Mouse (Mus musculus) ES-CJ7 (cell line): ENCODE measurements at regions not wholly inside any gene's neighbourhood (a gene's known extent, or its start where the extent isn't known, plus 50 kb on each side); places are given as distances from the start of the nearest gene placed in this dataset.
"Not testable (repeated sequence)": the region's sequence is repeated elsewhere in the genome, so short reads cannot be mapped to it uniquely, and the experiment has no call there.

ENCODE experiments used
- DNase-seq: peaks from one replicate; pipeline ENCODE4 v3.0.0; 2011; ENCODE audit warnings: low read depth, low spot score

DNA sequence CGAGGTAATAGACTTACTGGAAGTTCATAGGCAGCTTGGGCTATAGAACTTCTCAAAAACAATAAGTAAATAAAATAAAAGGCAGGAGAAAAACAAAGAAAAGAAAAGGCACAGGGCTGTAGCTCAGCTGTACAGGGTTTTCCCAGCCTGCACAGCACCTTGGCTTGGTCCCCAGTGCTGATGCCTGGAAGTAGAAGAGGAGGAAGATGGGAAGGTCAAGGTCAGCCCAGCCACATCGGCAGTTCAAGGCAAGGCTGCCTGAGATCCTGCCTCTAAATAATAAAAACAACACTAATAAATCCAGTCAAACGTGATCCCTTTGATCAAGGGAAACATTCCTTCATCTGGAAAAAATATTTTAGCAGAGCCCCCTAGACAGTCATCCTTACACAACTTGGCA lies 103.1 kb downstream of the Cenpf start:
- no peak for DNase-seq

DNA sequence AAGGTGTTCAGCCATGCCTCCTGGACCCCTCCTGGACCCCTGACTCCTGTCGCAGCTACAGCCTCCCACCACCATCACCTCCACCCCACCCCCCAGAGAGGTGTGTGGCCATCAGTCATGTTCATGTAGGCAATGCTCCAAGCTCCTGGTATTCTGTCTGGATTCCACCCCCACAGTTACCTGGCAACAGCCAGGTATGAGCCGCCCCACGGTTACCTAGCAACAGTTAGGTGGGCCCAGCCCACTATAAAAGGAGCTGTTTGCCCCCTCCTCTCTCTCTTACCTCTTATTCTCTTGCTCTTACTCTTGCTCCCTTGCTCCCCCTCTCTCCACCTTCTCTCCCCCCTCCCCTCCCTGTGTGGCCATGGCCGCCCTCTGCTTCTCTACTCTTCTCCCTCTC lies 106.5 kb downstream of the Cenpf start:
- peak; percentile 33 for DNase-seq

DNA sequence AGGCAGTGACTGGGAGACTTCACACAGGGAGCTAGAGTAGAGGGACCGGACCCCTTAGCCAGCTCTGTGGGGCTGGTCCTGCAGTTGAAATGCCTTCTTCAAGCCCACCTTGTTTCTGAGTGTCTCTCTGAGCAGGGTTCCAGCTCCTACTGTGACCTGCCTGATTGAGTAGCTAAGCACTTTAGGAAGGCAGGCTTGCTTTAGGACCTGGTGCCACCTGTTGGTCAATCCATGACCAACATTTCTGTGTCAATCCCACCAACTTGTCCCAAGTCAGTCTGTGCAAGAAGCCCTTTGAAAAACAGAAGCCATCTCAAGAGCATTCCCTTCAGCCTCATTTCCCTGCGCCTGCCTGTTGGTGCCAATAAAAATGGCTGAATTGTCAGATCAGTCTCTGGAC lies 108.5 kb downstream of the Cenpf start:
- peak; percentile 77 for DNase-seq

DNA sequence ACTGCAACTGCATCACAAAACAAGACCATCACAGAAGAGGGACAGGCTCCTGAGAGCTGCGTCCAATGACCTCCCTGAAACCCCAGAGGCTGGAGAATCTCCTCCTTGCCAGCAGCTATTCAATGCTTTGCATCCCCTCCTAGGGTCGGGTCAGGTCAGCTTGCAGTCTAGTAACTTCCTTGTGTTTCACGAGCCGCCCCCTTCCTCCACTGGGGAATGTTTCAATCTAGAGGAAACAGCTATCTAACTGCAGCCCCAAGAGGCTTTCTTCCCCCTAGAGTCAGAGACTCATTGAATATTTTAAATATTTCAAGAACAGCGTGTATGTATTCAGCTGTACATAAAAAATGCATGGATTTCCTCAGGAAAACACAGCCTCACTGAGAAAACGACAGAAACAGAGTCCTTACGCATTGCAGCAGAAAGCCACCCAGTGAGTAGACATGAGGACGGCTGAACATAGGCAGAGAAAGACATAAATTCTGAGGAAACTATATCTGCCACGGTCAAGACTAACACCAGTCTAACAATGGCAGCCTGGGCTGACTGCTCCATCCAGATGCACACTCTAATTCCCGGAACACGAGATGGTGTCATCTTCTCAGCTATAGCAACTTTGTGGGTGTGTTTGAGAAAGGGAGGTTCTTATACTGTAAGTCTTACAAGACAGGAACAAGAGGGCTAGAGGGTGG lies 111.4 kb downstream of the Cenpf start:
- no peak for DNase-seq

DNA sequence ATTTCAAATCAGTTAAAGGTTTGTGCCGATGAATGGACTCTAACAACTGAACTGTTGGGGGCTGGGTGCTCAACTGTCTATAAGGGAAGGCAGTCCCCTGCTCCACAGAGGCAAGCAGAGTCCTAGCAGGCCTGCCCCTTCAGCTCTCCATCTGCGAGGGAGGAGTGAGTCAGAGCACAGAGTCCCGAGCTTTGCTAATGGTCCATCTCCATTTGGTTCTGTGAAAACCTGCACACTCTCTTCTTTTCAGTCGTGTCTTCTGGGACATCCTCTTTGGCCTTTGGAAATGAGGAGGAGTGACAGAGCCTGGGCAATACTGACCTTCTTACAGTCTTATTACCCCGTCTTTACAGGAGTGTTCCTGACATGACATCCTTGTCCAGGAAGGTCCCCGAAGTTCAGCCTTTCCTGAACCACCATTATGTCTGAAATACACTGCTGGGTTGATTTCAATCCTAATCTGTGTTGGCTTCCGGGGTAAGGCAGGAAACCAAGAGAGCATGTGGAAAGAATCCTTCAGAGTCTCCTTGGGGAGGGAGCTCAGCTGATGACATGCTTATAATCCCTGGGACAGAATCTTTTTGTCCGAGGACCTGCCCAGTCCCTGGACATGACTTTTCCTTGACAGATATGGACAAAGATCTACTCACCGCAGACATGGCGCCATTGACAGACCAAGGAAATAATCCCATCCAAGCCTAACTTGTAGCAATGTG lies 112.2 kb downstream of the Cenpf start:
- DNase-seq = no peak

DNA sequence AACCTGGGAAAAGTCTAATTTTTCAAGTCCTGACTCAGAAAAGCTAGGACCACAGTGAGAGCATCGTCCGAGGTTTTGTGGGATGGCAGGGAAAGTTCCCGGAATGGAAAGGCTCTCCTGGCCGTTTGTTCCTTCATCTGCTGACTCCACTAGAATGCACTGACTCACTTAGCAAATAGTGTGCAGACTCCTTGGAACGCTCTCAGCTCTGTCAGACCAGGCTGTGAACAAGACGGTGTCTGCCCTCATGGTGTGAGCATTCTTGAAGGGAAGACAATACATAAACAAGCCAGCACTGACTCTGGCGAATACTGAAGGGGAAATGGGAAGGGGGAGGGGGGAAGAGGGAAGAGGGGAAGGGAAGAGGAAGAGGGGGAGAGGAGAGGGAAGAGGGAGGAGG lies 121.4 kb downstream of the Cenpf start:
- no peak for DNase-seq

DNA sequence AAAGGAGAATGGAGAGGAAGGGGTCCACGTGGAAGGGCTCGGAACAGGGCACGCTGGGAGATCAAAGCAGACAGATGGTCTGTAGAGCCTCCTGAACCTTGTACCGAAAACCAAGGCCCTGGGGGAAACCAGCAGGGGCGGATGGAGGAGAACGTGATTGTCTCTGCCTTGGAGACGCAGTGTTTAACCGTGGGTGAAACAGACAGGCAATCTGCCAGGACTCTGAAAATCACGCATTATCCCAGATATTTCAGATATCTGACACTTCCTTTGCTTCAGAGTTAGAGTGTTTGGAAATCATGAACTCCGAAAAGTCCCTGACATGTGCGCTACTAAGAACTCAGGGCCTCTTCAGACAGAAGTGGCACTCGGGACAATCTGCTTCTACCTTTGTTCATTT lies 126.1 kb downstream of the Cenpf start:
- DNase-seq = no peak

DNA sequence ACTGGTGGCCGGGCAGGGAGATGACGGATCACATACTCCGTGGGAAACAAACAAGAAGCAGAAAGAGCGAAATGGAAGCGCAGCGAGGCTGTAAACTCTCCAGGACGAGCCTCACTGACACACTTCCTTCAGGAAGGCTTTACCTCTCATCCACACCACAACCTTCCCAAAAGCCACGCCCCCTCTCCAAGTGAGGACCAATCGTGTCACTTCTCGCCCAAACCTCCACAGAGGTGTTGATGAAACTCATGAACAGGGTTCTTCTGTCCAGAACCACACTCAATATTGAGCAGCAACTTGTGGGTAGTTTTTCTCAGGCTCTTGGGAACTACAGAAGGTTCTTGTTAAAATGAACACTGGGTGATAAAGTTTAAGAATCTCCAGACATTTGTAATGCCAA lies 127.3 kb downstream of the Cenpf start:
- DNase-seq = no peak

DNA sequence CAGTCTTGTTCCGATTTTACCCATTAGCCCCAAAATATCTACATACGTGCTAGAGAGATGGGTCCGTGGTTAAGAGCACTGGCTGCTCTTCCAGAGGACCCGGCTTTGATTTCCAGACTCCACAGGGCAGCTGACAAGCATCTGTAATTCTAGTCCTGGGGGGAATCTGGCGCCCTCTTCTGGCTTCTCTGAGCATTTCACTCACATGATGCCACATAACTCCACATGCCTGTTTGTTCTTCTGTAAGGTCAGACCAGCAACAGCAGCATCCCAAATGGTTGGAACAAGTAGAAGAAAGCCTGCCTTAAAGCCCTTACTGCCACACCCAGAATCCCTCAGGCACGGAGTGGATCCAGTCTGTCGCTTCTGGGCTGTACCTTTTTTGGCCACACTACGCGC lies 137.0 kb downstream of the Cenpf start:
- peak; percentile 83 for DNase-seq

DNA sequence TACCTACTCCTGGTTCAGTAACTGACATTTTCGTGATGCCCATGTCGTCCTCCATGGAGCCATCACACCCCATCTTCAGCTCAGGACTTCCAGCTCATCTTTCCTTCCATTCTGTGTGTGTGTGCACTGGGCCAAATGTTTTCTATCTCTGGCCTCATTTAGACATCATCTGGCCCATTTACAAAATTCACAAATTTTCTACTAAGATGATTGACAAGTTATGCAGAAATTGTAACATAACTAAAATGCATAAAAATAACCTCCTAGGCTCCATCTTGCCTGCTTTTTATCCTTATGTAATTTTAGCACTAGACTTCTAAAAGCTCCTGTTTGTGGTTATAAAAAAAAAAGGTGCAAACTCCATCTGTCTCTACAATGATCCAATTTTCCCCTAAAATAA lies 130.8 kb upstream of the Kcnk2 start:
- DNase-seq = no peak

DNA sequence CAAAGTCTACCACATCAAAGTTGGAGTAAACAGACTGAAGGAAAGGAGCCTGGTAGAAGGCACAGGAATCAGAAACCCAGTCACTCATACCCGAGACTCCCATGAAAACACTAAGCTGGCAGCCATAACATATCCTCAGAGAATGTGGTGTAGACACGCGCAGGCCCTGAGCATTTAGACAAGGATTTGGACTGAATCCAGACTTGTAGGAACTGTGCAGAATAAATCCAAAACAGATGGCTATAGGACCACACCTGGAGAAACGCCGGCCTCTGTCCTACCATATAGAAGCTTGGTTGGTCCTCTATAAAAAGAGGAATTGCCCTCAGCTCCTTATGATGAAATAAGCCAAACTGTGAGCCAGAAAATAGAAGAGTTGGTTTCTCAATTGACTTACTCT lies 124.3 kb upstream of the Kcnk2 start:
- DNase-seq = no peak

DNA sequence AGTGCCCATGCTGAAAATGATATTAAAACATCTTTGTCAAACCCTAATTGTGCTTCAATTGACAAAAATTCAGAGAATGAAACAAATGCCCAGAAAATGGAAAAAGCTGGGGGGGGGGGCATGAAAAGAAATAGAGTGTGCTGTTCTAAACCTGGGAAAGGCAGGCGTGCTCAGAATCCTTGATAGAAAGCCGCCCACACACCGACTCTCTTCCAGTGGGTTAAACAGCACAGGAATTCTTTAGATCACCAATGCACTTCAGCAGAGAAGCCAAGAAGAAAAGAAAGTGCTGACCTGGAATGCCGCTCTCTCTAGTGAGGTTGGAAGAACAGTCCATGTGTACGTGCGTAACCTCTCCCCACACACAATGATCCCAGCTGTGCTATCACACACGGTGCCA lies 113.4 kb upstream of the Kcnk2 start:
- DNase-seq = no peak

DNA sequence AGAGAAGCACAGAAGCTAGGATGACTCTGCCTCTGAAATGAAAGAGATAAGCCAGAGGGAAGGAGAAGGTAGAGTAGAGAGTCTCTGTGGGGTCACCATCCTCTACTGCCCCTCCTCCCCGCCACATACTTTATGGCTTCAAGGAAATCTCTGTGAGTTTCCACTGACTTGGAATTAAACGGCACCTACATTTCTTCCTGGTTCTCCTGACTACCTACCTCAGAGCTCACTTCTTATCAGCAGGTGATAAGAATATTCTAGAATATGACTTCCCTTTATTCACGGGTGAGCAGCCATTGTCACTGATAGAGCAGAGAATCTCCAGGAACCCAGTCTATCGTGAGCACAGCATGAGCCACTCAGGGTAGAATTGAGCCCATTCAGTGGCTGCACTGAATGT lies 111.3 kb upstream of the Kcnk2 start:
- DNase-seq = no peak

DNA sequence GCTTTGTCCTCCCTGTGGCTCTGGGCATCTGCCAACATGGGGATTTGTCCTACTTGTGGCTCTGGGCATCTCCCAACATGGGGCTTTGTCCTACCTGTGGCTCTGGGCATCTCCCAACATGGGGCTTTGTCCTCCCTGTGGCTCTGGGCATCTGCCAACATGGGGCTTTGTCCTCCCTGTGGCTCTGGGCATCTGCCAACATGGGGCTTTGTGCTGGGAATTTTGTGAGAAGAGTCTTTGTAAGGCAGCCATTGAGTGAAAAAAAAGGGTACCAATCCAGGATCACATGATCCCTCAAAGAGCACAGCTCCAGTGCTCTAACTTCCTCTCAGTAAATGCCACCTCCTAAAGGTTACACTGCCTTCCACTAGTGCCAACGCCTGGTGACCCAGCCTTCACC lies 105.2 kb upstream of the Kcnk2 start:
- not testable (repeated sequence) for DNase-seq

DNA sequence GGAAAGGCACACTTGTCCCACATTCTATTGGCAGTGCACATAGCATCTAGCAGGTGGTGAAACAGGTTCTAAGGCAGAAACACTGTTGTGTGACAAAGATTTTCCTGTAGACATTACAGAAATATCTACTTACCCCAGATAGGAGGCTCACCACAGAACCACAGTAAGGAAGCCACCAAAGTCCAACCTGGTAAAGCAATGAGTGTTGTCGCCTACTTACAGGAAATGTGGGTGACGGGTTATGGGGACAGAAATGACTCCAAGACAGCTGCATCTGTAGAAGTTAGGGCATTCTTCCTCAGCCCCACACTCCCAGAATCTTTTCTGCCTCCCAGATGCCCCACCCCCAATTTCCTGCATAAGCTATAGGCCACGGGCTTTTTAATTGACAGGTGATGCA lies 97.6 kb upstream of the Kcnk2 start:
- no peak for DNase-seq

DNA sequence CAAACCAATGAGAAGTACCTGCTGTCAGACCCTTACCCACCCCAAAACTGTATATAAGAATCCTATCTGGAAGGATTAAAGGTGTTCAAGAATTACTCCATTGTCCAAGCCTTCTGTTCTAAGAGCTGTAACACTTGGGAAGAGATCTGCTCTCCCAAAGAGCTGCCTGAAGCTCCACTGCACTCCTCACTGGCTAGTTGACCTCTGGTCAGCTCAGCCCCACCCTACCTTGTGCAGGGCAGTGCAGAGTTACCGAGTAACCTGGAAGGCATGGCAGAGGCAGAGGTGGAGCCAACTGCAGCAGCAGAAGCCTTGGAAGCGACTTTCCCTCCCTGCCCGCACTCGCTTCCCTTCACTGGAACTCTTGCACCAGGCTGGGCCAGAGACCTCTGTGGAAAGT lies 97.1 kb upstream of the Kcnk2 start:
- no peak for DNase-seq

DNA sequence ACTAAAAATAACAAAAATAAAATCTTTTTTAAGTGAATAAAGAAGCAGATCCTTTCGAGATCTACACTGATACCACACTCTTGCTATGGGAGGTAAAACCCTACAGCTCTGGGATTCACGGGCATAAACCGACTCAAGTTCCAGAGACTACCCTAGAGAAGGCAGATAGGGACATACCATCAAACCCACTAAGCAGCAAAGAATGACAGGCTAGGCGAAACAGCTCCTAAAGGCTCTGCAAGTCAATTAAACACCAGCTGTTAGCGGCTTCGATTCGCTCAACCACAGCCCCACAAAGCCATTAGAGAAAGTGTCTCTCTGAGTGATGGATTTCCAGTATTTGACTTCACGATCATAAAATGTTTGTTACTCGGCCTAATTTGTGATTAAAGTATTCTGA lies 95.0 kb upstream of the Kcnk2 start:
- no peak for DNase-seq

DNA sequence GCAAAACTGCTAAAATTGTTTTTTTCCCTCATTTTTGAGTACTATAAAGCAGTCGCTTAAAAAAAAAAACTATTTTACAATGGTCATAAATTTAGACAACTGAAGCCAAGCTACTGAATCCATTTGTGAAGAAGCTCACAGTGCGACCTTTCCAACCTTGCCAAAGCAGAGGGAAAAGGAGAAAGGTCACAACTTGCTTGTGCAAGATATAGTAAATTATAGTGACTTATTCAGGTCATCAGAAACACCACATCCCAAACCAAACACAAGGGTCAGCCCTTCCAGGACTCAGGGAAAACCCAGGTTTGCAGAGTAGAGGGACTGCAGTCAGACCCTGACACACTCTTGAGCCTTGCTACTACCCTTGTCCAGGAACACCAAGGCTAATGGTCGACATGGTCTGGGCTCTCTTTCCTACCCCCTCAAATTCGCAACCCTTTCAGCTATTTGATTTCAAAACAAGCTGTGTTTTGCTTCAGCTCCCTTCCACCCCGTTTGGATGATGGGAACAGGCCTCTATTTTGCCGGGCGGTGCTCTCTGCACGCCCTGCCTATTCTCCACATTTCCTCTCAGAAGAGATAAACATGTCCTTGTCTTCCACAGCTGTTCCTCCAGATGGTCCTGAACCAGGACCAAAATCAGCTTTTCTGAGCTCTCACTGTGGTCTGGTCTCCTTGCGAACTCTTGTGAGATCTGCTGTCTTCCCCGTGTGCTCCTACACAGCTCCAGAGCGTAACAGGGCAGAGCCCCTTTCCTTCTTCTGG lies 93.5 kb upstream of the Kcnk2 start:
- no peak for DNase-seq

DNA sequence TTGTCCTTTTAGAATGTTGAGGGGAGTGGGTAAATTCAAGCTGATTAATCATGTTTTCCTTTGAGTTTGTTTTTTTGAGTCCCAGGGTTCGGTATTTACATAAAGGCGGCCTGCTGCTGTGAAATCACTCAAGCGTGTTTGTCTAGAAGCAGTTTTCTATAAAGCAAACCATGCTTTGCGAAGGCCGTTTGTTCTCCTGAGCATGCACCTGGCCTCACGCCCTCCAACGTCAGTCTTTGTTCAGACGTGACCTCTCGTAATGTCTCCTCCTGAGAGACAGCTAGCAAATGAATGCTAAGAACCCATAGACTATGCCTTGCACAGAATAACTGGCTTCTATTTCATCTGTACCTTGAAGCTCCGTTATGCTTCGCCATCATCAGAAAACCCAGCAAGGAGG lies 92.8 kb upstream of the Kcnk2 start:
- no peak for DNase-seq

DNA sequence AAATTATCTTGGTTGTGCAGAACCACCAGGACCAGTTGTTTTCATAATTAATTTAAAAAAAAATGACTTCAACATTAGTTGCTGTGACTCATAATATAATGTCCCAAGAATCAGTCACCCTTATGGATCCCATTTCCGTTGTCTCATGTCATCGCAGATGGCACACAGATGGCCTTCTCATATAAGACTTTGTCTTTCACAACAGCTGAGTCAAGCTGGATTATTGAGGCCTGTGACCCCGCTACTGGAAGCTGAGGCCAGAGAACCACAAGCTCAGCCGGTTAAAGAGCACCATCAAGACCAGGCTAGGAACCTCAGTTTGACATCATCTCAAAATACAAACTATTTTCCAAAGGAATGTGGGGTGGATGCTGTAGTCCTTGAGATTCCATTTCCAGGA lies 83.3 kb upstream of the Kcnk2 start:
- DNase-seq = no peak

DNA sequence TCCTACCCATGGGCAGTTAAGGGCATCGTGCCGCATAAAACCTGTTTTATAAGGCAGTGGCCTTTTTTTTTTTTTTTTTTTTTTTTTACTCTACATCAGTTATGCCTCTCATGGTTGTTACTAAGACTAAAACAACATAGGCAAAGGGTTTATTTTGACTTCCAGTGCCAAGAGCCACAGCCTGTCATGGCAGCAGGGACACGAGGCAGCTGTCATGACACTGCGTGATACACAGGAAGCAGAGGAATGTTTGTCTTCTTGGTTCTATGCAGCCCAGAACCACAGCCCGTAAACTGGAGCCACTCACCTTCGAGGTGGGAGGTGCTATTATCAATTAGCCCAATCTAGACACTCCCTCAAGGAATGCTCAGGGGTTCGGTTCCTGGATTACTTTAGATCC lies 81.3 kb upstream of the Kcnk2 start:
- DNase-seq = no peak

DNA sequence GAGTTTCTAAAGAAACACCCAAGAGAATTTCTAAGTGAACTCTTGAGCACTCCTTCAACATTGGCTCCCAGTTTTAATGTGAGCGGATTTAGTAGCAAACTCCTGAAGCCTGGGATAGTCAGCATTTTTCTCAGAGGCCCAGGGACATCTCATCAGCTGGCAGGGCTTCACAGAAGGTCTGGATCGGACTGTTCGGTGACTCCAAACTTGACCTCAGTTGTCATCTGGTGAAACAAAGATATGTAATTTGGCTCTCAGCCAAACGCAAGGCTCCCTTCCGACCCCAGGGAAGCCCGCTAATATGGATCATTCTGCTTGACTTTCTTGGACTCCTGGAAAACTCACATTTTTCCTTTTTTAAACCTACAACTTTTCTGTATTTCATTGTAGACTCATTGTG lies 76.0 kb upstream of the Kcnk2 start:
- no peak for DNase-seq

DNA sequence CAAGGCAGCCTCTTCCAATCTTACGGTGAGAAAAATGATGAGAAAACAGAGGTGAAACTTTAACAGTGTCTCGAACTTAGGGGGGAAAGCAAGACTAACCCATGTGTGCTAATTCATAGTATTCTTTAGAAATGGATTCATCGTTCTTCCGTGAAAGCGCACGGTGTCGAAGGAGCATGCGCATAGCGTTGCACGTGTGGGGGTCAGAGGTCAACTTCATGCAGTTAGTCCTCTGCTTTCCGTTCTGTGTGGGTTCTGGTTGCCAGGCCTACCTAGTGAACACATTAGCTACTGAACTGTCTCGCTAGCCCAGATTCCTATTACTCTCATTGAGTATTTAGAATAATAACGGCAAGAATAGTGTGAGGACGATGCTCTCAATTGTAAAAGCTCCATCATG lies 74.7 kb upstream of the Kcnk2 start:
- no peak for DNase-seq
